Mouse (Mus musculus): ENCODE measurements at regions not wholly inside any gene's neighbourhood (a gene's known extent, or its start where the extent isn't known, plus 50 kb on each side); places are given as distances from the start of the nearest gene placed in this dataset.

GRCm38 (mm10) chr19:52878812-52879502 is 161.1 kb downstream of the Xpnpep1 start:
- no peak for DNase-seq (ENCODE audit: low read depth)

GRCm38 (mm10) chr19:52866635-52867034 is 173.4 kb downstream of the Xpnpep1 start:
- no peak for DNase-seq (ENCODE audit: low read depth)

GRCm38 (mm10) chr19:52861576-52861975 is 178.4 kb downstream of the Xpnpep1 start:
- no peak for DNase-seq (ENCODE audit: low read depth)

GRCm38 (mm10) chr19:52854068-52854682 is 185.8 kb downstream of the Xpnpep1 start:
- peak; percentile 71 for DNase-seq (ENCODE audit: low read depth)

- no peak for DNase-seq (ENCODE audit: low read depth)
Measured at GRCm38 (mm10) chr19:52816202-52816601, 223.8 kb downstream of the Xpnpep1 start.

- no peak for DNase-seq (ENCODE audit: low read depth)
Measured at GRCm38 (mm10) chr19:52812046-52812445, 228.0 kb downstream of the Xpnpep1 start.

GRCm38 (mm10) chr19:52788802-52789201 is 251.2 kb downstream of the Xpnpep1 start:
- no peak for DNase-seq (ENCODE audit: low read depth)

GRCm38 (mm10) chr19:52768761-52769388 is 271.1 kb downstream of the Xpnpep1 start:
- DNase-seq (ENCODE audit: low read depth), result no peak

- DNase-seq (ENCODE audit: low read depth), result no peak
Measured at GRCm38 (mm10) chr19:52768117-52768516, 271.9 kb downstream of the Xpnpep1 start.

GRCm38 (mm10) chr19:52738946-52739345 is 301.1 kb downstream of the Xpnpep1 start:
- DNase-seq (ENCODE audit: low read depth), result no peak

GRCm38 (mm10) chr19:52721776-52722175 is 318.2 kb downstream of the Xpnpep1 start:
- peak; percentile 2 for DNase-seq (ENCODE audit: low read depth)

- DNase-seq (ENCODE audit: low read depth), result no peak
Measured at GRCm38 (mm10) chr19:52715359-52715758, 324.7 kb downstream of the Xpnpep1 start.

GRCm38 (mm10) chr19:52707679-52708078 is 332.3 kb downstream of the Xpnpep1 start:
- no peak for DNase-seq (ENCODE audit: low read depth)

- no peak for DNase-seq (ENCODE audit: low read depth)
Measured at GRCm38 (mm10) chr19:52661009-52661408, 379.0 kb downstream of the Xpnpep1 start.

GRCm38 (mm10) chr19:52647066-52648046 is 383.3 kb downstream of the Ins1 start:
- no peak for DNase-seq (ENCODE audit: low read depth)

GRCm38 (mm10) chr19:52640228-52640627 is 376.1 kb downstream of the Ins1 start:
- no peak for DNase-seq (ENCODE audit: low read depth)

- peak; percentile 97 for DNase-seq (ENCODE audit: low read depth)
Measured at GRCm38 (mm10) chr19:52632501-52632900, 368.4 kb downstream of the Ins1 start.

GRCm38 (mm10) chr19:52624310-52624709 is 360.2 kb downstream of the Ins1 start:
- no peak for DNase-seq (ENCODE audit: low read depth)

GRCm38 (mm10) chr19:52623496-52623895 is 359.4 kb downstream of the Ins1 start:
- no peak for DNase-seq (ENCODE audit: low read depth)

- DNase-seq (ENCODE audit: low read depth), result no peak
Measured at GRCm38 (mm10) chr19:52613353-52613752, 349.3 kb downstream of the Ins1 start.

- no peak for DNase-seq (ENCODE audit: low read depth)
Measured at GRCm38 (mm10) chr19:52606859-52607258, 342.8 kb downstream of the Ins1 start.

GRCm38 (mm10) chr19:52600410-52600809 is 336.3 kb downstream of the Ins1 start:
- DNase-seq (ENCODE audit: low read depth), result no peak

Data from fibroblast of lung, adult 2 months (primary cell).